Mouse (Mus musculus) megakaryocyte, adult 5-6 weeks (primary cell): ENCODE measurements around the gene 1700113H08Rik. TPM values are rescaled to one million over a fixed set of nuclear protein-coding genes. Genes with fewer than 3 reads are reported as not detected.

ENCODE experiments used
- ATAC-seq: 2 replicates; pipeline ENCODE4 v1.8.0; 2016; ENCODE audit warnings: mild to moderate bottlenecking, inconsistent platforms; ENCODE audit not compliant: poor library complexity, severe bottlenecking
- total RNA-seq, 2 experiments: library from RNA; stranded (forward) in 1 of 2; stranded (reverse) in 1 of 2; fragments of 153-499, 151-499 nt in 1 of 2; fragments of 221-1000, 200-1000 nt in 1 of 2; gene quantifications; 2 replicates each; pipeline versions ENCODE4 v1.2.3 to v1.2.4; 2015 to 2017

1700113H08Rik gene
- total RNA-seq, 2 experiments from 2014 or later, result not detected

- no peak for ATAC-seq
Observed at GRCm38 (mm10) chr10:87058251-87058925, 543 bp downstream of the 1700113H08Rik start.

GRCm38 (mm10) chr10:87058926-87059325 is 1.1 kb downstream of the 1700113H08Rik start:
- ATAC-seq, result no peak

DNA sequence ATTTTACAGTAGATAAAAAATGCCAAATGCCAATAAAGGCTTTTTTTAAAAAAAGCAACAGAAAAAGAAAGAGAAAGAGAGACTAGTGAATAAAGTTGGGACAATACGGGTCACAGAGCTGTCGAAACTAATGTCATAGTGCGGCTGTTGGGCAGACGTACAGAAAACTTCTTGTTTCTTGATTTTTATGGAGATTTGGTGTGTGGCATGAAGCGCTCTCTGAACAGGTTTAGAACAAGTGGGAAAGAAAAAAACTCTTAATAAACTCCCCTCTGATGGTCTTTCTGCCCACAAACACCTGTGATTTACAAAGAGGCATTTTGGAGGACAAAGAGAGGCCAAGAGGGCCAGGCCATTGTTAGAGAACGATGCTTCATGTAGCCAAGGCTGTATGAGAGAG is 1.6 kb downstream of the 1700113H08Rik start:
- ATAC-seq, result no peak

GRCm38 (mm10) chr10:87084236-87084635 is 26.4 kb downstream of the 1700113H08Rik start:
- ATAC-seq, result no peak

DNA sequence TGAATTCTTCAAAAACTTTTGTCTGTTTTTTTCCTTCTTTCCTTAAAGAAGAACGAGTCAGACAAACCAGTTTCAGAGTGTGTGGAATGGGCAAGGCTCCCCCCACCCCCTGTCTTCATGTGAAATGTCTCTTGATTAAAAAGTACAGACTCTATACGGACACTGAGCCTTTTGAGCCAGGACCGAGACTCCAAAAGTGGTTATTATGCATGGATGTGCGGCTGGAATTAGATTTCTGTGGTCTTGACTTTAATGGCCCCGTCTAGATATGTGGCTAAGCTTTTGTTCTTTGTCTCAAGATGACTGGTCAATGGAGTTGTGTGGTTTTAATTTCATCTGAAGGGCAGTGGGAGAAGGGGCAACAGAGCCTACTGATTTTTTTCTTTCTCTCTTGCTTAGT is 29.8 kb downstream of the 1700113H08Rik start:
- ATAC-seq, result no peak

DNA sequence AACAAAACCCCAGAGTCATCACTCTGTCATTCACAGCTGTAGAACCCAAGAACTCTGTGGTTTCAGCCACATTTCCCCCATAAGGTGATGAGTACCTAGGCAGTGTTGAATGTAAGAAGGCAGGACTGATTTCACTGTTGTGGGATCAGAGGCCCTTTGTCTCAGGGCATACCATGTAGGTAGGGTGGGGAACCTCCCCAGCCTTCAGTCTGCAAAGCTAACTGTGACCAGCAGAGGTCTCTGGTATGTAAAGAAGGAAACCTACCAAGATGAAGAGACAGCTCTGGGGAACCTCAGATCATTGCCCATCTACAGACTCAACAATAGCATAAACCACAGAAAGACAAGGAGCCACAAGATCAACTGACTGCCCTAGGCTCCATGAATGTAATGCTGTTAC is 36.4 kb downstream of the 1700113H08Rik start:
- ATAC-seq, result no peak

DNA sequence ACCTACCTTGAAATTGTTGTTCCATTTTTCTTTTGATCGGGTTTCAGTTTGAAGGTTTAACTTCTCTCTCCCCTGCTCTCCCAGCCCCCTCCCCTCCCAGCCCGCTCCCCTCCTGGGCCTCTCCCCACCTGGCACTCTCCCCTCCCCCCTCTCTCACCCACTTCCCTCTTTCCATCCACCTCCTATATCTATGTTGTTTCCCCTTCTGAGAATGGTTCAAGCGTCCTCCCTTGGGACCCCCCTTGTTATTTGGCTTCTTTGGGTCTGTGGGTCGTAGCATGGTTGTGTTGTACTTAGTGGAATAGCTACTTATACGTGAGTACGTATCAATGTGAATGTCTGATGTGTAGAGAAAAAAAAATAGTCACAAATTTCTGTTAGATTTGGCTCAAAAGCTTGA is 40.9 kb downstream of the 1700113H08Rik start:
- no peak for ATAC-seq

- ATAC-seq, result no peak
Observed at GRCm38 (mm10) chr10:87100668-87101067, 42.8 kb downstream of the 1700113H08Rik start.

DNA sequence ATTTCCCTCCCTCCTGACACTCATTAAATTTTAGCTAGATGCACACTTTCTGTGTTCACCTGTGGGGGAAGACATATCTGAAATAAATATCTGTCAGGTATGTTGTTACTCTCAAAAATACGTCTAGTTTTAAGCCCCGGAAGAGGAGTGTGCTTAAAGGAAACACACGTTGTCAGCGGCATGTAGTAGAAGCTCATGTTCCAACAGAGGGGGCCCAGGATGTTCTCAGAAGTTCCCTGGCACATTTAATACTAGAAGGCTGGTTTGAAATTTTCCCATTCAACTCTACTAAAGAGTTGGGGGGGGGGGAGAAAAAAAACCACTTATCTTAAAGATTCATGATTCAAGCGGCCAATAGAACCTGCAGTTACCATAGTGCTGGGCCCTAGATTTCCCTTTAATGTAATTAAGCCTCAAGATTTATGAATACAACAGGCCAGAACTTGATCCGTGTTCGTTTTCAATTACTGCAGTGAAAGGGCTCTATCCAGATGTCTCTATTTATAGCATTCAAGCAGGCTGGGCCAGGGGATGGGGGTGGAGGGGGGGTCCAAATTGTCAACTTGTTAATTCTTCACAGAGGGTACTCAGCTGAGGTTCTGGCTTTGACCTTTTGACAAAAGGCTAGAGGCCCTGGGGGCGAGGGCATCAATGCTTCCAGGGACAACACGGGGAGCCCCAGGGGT is 43.6 kb downstream of the 1700113H08Rik start:
- no peak for ATAC-seq

GRCm38 (mm10) chr10:87101951-87102320 is 44.1 kb downstream of the 1700113H08Rik start:
- no peak for ATAC-seq

DNA sequence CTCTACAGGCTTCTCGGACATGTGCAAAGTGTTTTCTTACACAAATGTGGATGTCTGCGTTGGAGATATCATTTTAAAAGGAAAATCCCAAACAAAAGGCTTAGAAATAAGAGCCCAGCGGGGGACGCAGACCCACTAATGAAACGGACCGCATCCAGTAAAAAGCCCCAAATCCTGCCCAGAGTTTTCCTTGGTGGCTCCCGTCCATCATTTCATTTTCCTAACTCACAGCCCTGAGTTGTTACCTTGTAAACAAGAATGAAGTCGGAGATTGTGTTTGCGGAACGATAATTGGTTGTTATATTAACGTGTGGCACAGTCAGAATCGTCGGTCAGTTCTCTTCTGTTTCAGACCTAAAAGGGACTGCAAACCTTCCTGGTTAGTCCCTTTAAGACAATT is 44.6 kb downstream of the 1700113H08Rik start:
- ATAC-seq, result no peak

DNA sequence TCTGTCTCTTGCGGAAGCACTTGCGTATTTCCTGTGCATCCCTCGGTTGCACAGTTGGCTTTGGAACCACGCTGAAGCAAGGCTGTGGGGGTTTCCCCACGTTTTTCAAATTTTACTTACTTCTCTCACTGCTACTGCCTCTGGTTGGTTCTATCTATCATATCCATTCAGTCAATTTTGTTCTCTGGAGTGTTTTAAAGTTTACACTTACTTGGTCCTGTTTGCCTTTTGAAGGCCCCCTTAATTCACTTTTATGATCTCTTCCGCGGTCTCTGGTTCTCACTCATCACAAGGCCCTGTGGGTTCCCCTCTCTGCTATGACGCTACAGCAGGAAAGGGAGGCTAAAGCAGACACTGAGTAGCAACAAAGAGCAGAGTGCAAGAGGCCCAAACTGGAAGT is 45.4 kb downstream of the 1700113H08Rik start:
- no peak for ATAC-seq

DNA sequence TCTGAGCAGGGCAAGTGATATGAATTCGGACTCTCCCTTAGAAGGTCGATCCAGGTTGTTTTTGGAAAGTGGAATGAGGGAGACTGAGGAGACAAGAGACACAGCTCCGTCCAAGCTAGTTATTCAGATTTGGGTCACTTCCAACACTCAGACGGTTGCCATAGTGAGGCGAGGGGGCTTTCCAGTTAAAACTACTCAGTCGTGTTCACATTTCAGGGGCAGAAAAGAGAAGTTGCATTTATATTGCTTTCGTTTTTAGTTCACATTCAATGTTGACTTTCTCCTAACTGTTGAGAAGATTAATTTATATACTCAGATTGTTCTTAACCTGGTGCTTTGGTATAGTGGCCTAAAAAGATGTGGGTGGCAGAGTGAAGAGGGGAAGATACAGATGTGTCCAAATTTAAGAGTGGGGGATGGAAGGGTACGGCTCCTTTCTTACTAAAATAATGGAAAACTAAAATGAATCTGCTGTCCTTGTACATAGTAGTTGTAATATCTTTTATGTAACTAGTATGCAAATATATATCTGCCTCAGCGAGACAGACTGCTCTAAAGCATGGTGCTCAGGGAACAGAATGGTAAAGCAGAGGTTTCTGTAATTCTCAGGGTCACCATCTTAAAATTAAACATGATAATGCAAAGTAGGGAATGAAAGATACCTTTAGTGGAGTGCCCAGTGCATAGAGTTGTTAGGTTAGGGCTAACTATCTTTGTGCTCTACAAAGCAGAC is 49.9 kb downstream of the 1700113H08Rik start:
- 0 out of 2 replicates have a peak, but pooled peaks have one; percentile 34 for ATAC-seq

DNA sequence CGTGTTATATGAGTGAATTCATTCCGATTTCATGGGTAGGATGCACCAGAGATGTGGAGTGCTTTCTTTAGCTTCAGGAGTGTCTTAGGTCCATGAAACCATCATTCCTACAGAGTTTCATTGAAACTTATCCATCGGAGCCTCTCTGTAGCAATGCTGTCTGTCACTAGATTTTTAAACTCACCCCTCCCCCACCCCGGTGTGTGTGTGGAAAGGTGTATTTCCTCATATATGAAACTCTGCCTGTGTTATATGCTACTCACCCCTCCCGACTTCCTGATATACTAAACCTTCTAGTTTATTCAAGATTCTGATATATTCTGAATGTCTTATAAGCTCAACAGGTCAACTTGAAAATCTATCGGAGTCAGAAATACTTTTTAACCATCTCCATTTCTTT is 50.5 kb downstream of the 1700113H08Rik start:
- ATAC-seq, result peak; percentile 64

DNA sequence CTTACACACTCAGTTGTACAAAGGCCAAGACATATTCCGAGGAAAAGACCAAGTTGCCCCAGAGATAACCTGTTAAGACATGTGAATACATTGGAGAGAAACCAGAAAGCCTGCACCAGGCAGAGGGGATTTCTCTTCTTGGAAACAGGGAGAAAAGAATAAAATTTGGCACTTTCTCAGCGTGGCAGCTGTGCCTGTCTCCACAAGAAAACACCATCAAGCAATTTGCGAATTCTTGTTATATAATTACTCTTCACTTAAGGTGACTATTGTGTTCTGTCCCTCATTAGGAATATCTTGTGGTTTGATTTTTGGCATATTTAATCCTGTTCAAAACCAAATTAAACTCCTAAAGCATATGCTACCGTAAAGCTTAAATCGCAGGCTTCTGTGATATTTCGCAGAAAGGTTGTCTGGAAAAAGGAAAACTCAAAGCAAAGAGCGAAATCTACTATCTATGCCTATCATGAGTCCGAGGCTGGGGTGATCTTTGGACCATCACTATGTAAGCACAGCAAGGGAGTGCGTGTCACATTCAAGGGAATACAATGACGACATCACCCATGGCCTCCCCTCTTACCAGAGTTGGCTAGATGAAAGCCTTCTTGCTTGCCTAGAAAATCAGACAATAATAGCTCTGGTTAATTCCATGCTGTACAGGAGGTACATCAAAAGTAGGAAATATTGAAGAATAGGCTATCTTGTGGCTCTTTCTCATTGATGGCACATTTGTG is 51.4 kb downstream of the 1700113H08Rik start:
- no peak for ATAC-seq

GRCm38 (mm10) chr10:87110909-87111308 is 53.1 kb downstream of the 1700113H08Rik start:
- ATAC-seq, result no peak

DNA sequence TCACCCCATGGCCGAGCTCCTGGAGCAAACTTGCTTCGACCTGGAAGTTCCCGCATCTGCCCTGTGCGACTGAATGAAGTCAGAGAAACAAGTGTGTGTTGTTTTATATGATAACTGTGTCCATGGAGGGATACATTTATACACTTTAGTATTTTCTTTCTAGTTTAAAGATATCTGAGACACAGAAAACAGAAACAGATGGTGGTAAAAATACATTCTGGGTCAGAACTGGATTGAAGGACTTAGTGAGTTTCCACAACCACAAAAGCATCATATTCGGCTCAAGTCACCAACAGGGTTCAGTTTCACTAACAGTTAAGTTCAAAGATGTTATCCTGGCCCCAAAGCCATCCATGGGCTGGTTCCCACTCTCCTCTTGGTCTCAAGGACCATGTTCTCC is 67.2 kb downstream of the 1700113H08Rik start:
- ATAC-seq, result no peak

DNA sequence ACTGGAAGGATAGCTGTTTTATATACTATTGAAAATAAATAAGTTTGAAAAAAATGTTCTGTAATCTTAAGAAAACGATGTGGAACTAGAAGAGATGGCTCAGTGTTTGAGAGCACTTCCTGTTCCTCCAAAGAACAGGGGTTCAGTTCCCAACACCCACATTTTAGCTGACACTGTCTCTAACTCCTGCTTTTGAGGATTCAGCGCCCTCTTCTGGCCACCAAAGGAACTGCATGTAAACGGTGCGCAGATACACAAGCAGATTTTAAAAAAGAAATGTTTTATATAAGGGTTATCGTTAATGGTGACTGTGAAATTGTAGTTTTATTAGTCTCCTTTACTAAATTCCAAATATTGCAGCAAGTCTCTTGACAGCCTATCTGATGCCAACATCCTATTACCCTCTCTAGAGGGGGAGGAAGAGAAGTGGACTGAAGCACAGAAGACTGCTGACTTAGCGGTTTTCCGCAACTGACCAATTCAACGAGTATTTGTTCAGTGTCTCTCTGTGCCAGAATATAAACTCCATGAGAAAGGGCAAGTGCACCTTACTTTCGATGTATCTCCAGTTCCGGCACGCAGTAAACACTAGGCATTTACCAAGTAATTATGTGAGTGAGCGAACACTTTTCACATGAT is 68.5 kb downstream of the 1700113H08Rik start:
- no peak for ATAC-seq

DNA sequence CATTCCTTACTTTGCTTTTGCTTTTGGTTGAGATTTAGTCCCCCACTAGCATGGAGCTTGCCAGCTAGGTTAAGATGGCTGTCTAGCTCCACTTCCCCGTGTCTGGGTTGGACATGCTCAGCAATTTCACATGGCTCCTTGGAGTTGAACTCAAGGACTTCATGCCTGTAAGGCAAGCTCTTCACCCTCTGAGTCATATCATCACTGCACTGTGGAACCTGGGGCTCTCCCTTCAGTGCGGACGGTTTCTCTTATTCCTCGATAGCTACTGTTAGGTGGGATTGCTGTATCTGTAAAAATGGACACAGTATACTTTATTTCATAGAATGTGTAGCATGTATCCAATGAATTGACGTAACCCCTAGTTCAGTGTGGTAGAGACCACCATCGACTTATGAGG is 93.2 kb downstream of the 1700113H08Rik start:
- ATAC-seq, result no peak

- no peak for ATAC-seq
Observed at GRCm38 (mm10) chr10:87153731-87154505, 96.1 kb downstream of the 1700113H08Rik start.
